Mouse (Mus musculus) left cerebral cortex, postnatal 25 days (tissue): ENCODE results near the gene Slc11a2. TPM values are rescaled to one million over a fixed set of nuclear protein-coding genes. Genes with fewer than 3 reads are reported as not detected.

Experiments
- DNase-seq, 2 experiments: peaks; one replicate each; pipeline ENCODE4 v3.0.0; 2022; ENCODE audit warnings: low spot score in 2 of 2, mixed read lengths in 1 of 2
- intact Hi-C: fragments of 180-260 bp; cut with DNase I; formaldehyde crosslinking; loops from one replicate; pipeline ENCODE4 v1.15.1; 2025
- total RNA-seq, 2 experiments: library from RNA; stranded (reverse); gene quantifications; 2 replicates each; pipeline ENCODE4 v1.2.3; 2021

The Slc11a2 gene
- total RNA-seq, 2 experiments from 2014 or later = 54.1 to 63.5 TPM

DNA sequence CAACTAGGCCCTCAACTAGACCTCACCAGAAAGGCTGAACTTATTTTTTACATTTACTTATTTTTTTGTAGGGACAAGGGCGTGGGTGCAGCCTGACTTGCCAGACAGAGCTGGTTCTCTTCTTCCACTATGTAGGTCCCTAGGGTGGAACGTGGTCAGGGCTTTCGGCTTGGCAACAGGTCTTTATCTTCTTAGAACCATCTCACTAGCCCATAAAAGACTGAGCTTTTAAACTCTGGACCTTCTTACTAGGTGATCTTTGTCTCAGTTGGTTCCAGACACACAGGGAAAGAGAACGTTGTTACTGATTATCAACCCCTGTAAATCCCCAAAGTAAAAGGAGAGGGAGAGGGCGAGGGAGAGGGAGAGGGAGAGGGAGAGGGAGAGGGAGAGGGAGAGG is 11.6 kb downstream of the Slc11a2 start:
- intact Hi-C loops = no loop called here
- DNase-seq = no peak

DNA sequence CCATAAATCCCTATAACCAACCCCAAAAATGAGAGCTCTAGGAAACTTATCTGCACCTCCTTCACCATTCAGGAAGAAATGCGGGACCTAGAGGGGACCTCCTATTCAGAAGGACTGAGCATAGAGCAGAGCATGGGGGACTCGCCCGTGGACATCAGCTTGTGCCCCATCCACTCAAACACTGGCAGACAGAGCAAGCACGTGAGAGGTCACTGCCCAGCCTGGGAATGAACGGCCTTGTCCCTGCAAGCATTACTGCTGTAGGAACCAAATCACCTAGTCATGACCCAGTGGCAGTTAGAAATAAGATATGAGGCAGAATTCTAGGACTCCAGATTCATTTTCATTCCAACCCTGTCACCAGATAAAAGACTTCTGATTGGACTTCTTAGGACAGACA is 13.1 kb downstream of the Slc11a2 start:
- no peak for DNase-seq
- intact Hi-C loops = no loop called here

DNA sequence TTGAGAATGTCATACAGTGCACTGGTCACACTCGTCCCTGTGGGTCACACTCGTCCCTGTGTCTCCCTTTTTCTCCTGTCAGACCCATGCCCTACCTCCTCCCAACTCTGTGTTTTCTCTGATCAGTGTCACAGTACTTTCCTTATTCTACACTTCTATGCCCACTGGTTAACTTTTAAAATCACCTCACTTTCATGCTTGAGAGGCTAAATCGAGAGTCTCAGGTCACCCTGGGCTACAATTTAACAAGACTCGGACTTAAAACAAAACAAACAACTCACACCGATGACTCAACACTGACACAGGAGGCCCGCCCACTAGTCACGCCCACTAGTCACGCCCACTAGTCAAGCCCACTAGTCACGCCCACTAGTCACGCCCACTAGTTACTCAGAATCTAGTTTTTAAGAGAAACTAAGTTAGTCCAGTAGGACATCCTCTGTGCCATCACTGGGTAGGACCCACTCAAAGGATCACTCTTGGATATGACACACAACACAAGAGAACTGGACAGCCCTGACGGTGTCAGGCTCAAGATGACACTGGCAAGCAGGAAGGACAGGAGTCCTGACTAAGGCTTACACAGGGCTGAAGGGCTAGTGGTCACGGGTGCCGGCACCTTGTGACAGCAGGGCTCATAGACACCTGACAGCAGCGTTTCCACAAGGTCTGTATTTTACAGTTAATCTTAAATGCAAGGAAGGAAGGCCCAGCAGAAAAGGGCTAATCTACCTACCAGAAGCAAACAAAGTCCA is 13.8 kb downstream of the Slc11a2 start:
- intact Hi-C loops = no loop called here
- DNase-seq = no peak

DNA sequence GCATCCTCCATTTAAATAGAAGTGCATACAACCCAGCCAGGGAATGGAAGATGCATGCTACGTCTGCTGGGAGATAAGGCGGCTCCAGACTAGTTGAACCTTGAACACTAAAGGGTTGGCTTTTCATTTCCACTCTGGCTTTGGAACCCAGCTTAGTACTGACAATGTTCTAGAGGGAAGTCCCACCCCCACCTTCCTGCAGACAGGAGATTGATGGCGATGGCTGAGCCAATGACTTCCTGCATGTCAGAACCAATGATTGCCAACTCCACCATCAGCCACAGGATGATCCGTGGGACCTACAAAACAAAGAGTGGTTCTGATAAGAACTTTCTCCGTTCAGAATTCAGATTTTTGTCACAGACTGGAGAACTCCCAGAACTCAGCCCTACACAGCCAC is 18.8 kb downstream of the Slc11a2 start:
- intact Hi-C loops = no loop called here
- DNase-seq = no peak

DNA sequence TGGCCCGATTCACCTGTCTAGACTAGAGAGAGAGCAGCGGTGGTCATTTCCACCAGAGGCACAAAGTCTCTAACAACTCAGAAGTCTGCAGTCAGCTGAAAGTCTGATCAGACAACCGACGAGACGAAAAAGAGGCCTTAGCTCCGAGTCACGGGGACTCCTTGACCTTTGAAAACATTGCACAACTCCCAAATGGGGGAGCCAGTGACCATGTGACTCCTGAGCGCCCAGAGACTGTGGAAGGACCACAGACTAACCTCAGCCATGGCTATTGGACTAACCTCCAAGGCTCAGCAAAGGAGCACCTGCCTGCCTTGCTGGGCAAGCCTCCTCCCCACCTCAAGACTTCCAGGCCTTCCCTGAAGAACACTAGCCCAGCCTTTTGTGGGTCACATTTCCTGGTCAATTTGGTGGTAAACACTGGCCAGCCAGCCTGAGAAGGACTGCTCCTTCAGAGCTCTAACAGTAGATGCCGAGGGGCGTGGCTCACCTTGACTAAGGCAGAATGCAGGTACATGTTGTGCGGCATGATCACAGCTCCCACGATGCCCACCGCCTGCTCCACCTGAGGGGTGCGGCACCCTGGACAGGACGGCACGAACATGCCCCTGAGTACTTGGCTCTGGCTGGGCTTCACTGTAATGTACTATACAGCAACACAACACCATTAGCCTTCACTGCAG is 21.4 kb downstream of the Slc11a2 start:
- intact Hi-C loops = no loop called here
- no peak for DNase-seq

DNA sequence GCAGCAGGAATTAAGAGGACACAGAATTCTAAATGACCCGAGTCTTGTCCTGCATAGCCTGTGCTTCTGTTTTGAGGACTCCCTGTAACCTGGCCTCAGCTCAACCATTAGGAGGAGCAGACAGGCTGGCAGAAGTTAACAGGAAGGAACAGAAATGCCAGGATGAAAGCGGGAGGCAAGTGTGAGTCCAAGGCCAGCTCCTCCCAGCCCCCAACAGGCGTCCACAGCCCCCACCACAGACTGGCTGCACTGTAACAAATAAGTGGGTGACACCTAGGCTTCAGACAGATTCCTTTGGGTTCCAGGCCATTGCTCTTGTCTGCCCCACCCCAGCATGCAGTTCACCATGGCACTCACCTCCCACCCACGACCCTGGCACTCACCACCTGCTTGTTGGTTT is 22.1 kb downstream of the Slc11a2 start:
- DNase-seq = no peak
- intact Hi-C loops = no loop called here

DNA sequence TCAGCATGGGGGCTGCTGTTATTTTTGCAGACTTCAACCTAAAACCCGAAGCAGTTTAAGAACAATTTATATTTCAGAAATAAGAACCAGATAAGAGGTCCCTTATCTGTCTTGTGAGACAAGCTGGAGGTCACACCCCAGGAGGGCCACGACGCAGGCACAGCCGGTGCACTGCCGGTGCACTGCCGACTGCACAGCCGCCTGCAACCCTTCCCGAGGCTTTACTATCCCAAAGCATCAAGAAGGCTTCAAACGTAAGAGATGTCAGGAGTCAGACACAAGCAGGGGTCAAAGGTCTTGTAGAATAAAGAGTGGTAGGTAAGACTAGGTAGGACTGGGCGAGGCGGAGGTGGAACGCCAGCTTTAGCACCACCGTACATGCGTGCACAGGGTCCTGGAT is 22.5 kb downstream of the Slc11a2 start:
- intact Hi-C loops = no loop called here
- DNase-seq = no peak

DNA sequence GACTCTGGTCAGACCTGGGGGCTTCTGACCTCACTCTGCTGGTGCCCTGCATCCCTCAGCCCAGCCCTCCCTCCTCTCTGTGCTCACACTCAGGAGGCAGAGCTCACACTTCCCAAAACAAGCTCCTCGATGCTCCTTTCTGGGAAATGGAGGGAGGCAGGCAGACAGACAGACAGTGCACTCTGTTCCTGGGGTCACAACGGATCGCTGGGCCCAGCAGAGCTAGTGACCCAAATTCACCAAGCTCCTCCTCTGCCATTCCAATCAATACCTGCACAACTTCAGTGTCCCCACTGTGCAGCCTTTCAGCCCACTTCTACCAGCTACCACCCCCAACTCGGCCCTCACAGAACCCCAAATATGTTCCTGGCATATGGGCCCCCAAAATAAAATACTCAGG is 23.1 kb downstream of the Slc11a2 start:
- intact Hi-C loops = no loop called here
- no peak for DNase-seq

DNA sequence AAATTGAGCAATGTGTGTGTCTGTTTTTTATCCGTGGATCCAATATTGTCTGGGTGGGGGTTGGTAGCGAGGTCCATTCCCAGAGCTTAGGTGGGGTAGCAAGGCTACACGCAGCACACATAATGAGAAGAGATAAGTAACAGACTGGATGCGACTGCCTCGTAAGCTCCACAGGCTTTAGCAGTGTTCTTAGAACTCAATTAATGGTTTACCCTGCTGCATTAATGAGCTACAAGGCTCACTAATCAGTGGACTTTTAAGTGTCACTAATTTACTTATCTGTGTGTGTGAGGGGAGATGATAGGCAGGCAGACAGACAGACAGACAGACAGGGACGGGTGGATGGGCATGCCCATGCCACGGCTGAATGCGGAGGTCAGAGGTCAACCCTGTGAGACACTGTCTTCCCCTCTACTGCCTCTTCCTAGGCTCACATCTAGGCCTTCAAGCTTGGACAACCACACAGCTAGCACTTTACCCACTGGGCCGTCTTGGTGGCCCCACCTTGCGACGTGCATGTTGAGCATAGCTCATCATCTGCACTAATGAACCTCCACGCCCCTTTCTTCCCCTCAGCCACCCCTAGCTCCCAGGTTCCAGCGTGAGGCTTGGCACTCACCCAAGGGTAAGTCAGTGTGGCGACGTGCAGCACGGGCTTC is 24.2 kb downstream of the Slc11a2 start:
- intact Hi-C loops = no loop called here
- DNase-seq = no peak

DNA sequence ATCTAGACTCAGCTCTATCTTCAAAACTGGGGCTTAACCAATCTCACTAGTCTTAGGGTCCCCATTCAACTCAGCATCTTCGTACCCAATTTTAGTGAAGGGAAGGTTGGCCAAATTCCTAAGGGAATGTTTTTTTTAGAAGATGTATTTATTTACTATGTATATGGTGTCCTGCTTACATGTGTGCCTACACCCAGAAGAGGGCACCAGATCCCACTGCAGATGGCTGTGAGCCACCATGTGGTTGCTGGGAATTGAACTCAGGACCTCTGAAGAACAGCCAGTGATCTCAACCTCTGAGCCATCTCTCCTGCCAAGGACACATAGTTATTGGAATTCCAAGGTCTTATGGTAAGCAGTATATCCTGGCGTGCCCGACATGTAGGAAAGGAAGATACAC is 29.3 kb downstream of the Slc11a2 start:
- DNase-seq = no peak
- intact Hi-C loops = no loop called here

DNA sequence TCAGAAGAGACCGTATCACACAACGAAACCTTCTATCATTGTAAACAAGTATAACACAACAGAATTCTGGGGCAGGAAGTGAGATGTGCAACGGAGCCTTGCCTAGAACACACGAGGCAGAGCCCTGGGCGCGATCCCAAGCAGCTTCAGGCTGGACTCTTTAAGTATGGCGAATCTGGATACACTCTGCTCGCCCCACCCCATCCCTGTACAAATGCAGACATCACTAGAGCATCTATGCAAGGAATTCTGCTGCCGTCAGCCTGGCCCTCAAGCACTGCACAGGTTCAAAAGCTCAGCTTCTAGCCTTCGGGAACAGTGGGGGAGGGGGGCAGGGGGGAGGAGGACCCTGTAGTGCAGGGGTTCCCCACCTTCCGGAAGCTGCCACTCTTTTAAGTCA is 31.9 kb downstream of the Slc11a2 start:
- DNase-seq = no peak
- intact Hi-C loops = no loop called here

DNA sequence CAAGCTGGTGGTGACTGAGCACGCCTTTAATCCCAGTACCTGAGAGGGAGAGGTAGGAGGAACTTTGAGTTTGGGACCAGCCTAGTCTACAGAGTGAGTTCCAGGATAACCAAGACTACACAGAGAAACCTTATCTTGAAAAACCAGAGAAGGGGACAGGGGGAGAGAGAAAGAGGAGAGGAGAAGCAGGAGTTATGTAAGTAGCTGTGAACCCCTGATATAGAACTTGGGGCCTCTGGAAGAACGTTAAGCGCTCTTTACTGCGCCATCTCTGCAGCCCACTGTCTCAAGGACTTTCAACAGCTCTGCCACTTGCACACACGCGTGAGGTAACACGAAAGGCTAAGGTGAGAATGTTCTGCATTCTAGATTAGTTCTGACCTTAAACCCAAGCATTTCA is 33.3 kb downstream of the Slc11a2 start:
- no peak for DNase-seq
- intact Hi-C loops = no loop called here

DNA sequence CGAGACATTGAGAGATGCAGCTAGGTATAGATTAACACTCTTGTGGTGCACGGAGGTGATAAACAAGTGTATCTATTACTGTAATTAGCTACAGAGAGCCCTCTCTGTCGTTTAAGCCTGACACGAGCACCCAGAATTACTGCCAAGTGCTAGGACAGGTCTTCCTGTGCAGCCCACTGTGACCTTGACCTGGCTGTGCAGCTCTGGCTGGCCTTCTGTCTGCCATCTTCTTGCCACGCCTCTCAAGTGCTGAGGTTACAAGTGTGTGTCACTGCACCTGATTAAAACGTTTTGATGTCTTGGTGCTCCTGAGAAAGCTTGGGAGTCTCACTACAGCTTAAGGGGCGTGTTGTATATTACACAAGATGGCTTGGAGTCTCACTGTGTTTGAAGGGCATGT is 33.8 kb downstream of the Slc11a2 start:
- DNase-seq = no peak
- intact Hi-C loops = no loop called here

DNA sequence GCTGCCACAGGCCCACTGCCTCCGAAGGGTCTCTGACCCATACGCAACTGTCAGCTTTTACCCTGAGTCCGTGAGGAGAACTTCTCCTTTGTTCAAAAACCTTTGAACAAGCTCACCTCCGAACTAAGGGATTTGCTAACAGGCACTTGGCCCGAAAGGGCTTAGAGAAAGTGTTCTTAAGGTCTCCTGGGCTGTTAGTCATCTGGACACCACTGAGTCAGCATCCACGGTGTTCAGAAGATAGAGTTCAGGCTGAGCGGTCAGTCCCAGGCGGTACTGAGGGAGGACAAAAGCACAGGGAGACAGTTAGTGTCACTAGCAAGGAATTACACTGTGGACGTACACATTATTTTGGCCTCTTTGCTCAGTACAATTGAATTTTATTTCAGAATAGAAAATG is 36.0 kb downstream of the Slc11a2 start:
- DNase-seq = no peak
- intact Hi-C loops = loop anchor here (5.0 kb wide), 1 partner anchor 68 kb away; no protein-coding TSS in a partner anchor

DNA sequence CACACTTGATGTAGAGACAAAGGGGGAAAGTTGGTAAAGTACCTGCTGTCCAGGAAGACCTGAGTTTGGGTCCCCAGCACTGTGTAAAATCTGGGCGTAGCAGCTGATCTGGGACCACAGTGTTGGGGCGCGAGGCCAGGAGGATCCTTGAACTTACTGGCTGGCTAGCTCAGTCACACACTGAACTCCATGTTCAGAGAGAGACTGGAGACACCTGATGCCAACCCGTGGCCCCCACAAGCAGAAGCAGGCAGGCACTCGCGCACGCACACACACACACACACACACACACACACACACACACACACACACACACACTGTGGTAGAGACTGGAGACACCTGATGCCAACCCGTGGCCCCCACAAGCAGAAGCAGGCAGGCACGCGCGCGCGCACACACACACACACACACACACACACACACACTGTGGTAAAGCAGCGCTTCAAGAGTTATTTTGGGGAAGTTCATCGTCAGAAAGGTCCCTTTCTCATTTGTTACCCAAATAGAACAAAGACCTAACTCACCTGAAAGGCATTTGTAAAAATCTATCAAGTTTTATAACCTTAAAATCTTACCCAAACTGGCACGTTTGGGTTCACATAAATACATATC is 36.5 kb downstream of the Slc11a2 start:
- intact Hi-C loops = loop anchor here (5.0 kb wide), 1 partner anchor 69 kb away; no protein-coding TSS in a partner anchor
- no peak for DNase-seq

DNA sequence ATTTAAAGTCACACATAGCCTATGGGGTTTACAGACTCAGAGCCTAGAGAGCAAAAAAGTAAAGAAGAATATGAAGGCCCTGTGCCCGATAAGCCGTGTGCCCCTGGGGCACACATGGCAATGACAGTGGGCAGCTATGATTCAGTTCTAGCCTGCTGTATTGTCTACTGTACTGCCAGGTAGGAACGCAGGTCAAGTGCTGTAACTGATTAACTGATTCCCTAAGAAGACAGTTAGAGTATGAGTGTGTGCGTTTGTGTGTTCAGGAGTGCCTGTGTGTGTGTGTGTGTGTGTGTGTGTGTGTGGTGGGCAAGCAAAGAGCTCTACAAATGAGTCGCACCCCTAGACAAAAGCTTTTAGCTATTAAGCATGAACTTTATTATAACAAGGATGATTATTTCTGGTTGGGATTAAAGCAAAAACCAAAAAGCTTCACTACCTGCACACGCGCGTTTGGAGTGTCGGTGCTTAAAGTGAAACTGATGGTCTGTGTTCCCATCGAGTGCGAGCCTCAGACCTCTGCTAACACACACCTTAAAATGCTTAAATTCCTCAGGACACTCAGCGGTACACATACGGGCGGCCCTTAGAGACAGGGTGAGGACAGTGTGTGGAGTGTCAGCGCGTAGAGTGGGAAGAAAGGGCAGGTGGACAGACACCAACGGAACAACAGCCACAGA is 37.2 kb downstream of the Slc11a2 start:
- intact Hi-C loops = loop anchor here (5.0 kb wide), 1 partner anchor 70 kb away; no protein-coding TSS in a partner anchor
- DNase-seq = no peak

DNA sequence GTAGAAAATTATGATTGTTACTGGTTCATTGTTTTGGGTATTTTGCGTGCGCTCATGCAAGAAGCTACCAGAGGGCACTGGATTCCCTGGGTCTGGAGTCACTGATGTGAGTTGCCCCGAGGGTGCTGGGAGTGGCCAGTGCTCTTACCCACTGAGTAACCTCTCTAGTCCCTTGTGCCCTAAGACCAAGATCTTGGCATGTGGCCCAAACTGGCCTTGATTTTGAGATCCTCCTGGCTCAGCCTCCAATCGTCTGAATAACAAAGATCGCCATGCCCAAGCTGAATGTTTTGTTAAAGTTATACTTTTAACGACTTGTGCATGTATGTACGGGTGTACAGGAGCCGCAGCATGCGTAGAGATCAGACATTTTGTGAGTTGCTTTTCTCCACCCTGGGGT is 39.2 kb downstream of the Slc11a2 start:
- no peak for DNase-seq
- intact Hi-C loops = loop anchor here (5.0 kb wide), 1 partner anchor 72 kb away; no protein-coding TSS in a partner anchor

DNA sequence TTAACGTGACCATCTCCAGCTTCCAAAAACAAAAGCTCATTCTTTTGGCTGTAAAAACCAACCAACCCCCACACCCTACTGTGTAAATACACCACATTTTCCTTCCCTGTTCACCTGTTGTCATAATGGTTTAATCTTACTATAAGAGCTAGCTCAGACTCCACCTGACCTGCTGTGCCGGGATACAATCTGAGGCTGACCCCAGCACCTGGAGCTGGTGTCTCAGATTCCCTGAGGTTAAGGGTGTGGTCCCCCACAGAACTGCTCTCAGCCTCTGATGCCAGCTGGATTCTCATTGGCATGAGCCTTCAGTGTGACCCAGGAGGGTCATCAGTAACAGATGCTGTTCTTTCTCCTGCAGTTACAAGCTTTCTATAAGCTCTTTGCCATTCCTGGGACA is 44.8 kb downstream of the Slc11a2 start:
- DNase-seq = no peak
- intact Hi-C loops = no loop called here

DNA sequence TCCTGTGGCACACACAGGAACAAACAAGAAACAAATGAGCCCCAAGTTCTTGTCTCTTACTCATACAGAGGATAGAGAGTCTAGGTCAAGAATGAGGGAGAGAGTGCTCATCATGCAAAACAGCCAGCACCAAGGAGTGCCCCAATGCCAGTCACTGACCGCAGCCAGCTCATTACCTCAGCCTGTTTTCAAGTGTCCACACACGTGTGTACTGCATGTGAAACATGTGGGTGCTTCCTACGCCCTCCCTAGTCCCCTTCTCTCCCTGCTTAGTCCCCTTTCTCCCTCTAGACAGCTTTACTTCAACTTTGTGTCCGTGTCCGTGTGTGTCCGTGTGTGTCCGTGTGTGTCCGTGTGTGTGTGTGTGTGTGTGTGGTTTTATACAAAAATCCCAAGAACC is 45.2 kb downstream of the Slc11a2 start:
- intact Hi-C loops = no loop called here
- no peak for DNase-seq
